Mouse (Mus musculus): ENCODE measurements at regions not wholly inside any gene's neighbourhood (a gene's known extent, or its start where the extent isn't known, plus 50 kb on each side); places are given as distances from the start of the nearest gene placed in this dataset.
"Not testable (repeated sequence)": the region's sequence is repeated elsewhere in the genome, so short reads cannot be mapped to it uniquely, and the experiment has no call there.

GRCm38 (mm10) chr4:93584328-93584727 is 249.0 kb upstream of the Tusc1 start:
- no peak for ATAC-seq (replicated peaks; ENCODE audit: low FRiP score, poor library complexity, severe bottlenecking)

GRCm38 (mm10) chr4:93583670-93584303 is 248.5 kb upstream of the Tusc1 start:
- ATAC-seq (replicated peaks; ENCODE audit: low FRiP score, poor library complexity, severe bottlenecking): peak; percentile 98

GRCm38 (mm10) chr4:93579343-93579742 is 244.0 kb upstream of the Tusc1 start:
- ATAC-seq (replicated peaks; ENCODE audit: low FRiP score, poor library complexity, severe bottlenecking): no peak

GRCm38 (mm10) chr4:93567487-93568259 is 232.4 kb upstream of the Tusc1 start:
- ATAC-seq (replicated peaks; ENCODE audit: low FRiP score, poor library complexity, severe bottlenecking): peak; percentile 76

GRCm38 (mm10) chr4:93555787-93556760 is 220.8 kb upstream of the Tusc1 start:
- ATAC-seq (replicated peaks; ENCODE audit: low FRiP score, poor library complexity, severe bottlenecking): peak; percentile 99

- not testable (repeated sequence) for ATAC-seq (replicated peaks; ENCODE audit: low FRiP score, poor library complexity, severe bottlenecking)
These were observed 219.9 kb upstream of the Tusc1 start for GRCm38 (mm10) chr4:93555181-93555580.

GRCm38 (mm10) chr4:93552489-93553160 is 217.3 kb upstream of the Tusc1 start:
- ATAC-seq (replicated peaks; ENCODE audit: low FRiP score, poor library complexity, severe bottlenecking): no peak

GRCm38 (mm10) chr4:93551086-93551485 is 215.8 kb upstream of the Tusc1 start:
- no peak for ATAC-seq (replicated peaks; ENCODE audit: low FRiP score, poor library complexity, severe bottlenecking)

GRCm38 (mm10) chr4:93540588-93540987 is 205.3 kb upstream of the Tusc1 start:
- ATAC-seq (replicated peaks; ENCODE audit: low FRiP score, poor library complexity, severe bottlenecking): peak; percentile 99

GRCm38 (mm10) chr4:93527382-93527781 is 192.1 kb upstream of the Tusc1 start:
- ATAC-seq (replicated peaks; ENCODE audit: low FRiP score, poor library complexity, severe bottlenecking): no peak

- peak; percentile 55 for ATAC-seq (replicated peaks; ENCODE audit: low FRiP score, poor library complexity, severe bottlenecking)
These were observed 185.3 kb upstream of the Tusc1 start for GRCm38 (mm10) chr4:93520454-93521100.

- ATAC-seq (replicated peaks; ENCODE audit: low FRiP score, poor library complexity, severe bottlenecking): no peak
These were observed 183.6 kb upstream of the Tusc1 start for GRCm38 (mm10) chr4:93518925-93519324.

- ATAC-seq (replicated peaks; ENCODE audit: low FRiP score, poor library complexity, severe bottlenecking): no peak
These were observed 175.5 kb upstream of the Tusc1 start for GRCm38 (mm10) chr4:93510771-93511170.

- peak; percentile 67 for ATAC-seq (replicated peaks; ENCODE audit: low FRiP score, poor library complexity, severe bottlenecking)
These were observed 161.6 kb upstream of the Tusc1 start for GRCm38 (mm10) chr4:93496871-93497270.

GRCm38 (mm10) chr4:93494319-93494718 is 159.0 kb upstream of the Tusc1 start:
- no peak for ATAC-seq (replicated peaks; ENCODE audit: low FRiP score, poor library complexity, severe bottlenecking)

GRCm38 (mm10) chr4:93493905-93494304 is 158.6 kb upstream of the Tusc1 start:
- ATAC-seq (replicated peaks; ENCODE audit: low FRiP score, poor library complexity, severe bottlenecking): no peak

- ATAC-seq (replicated peaks; ENCODE audit: low FRiP score, poor library complexity, severe bottlenecking): peak; percentile 53
These were observed 158.0 kb upstream of the Tusc1 start for GRCm38 (mm10) chr4:93493326-93493725.

GRCm38 (mm10) chr4:93488570-93488969 is 153.3 kb upstream of the Tusc1 start:
- ATAC-seq (replicated peaks; ENCODE audit: low FRiP score, poor library complexity, severe bottlenecking): no peak

- ATAC-seq (replicated peaks; ENCODE audit: low FRiP score, poor library complexity, severe bottlenecking): no peak
These were observed 151.1 kb upstream of the Tusc1 start for GRCm38 (mm10) chr4:93486455-93486854.
